Mouse (Mus musculus) hindbrain, embryonic 16.5 days (tissue): Measurements from ENCODE around the gene Elmod3. TPM values are rescaled to one million over a fixed set of nuclear protein-coding genes. Genes with fewer than 3 reads are reported as not detected.
A peak's percentile ranks its signal among the peaks of the same experiment; 100 is the strongest.
"Not testable (repeated sequence)": the region's sequence is repeated elsewhere in the genome, so short reads cannot be mapped to it uniquely, and the experiment has no call there.

ENCODE experiments used
- ATAC-seq: fragments of 200-750 bp; cut with Nextera tagmentation; 2 replicates; pipeline ENCODE4 v1.8.0; 2017; ENCODE audit warnings: moderate TSS enrichment, moderate library complexity
- H3K27ac ChIP-seq: fragments of 300-500 bp; sonication (generic); 2 replicates; pipeline ENCODE4 v1.5.1; 2014; ENCODE audit warnings: low read depth, mild to moderate bottlenecking, control low read depth, low read length, moderate library complexity
- H3K27me3 ChIP-seq: fragments of 300-500 bp; sonication (generic); replicated peaks from 2 replicates; pipeline ENCODE4 v1.6.1; 2014; ENCODE audit warnings: low read length; ENCODE audit not compliant: control insufficient read depth, insufficient read depth
- H3K36me3 ChIP-seq: fragments of 300-500 bp; sonication (generic); 2 replicates; pipeline ENCODE4 v1.6.1; 2014; ENCODE audit warnings: mild to moderate bottlenecking, low read length, moderate library complexity, mixed read lengths; ENCODE audit not compliant: control insufficient read depth, insufficient read depth
- H3K4me1 ChIP-seq: fragments of 300-500 bp; sonication (generic); 2 replicates; pipeline ENCODE4 v1.6.1; 2014; ENCODE audit warnings: low read depth, low read length; ENCODE audit not compliant: control insufficient read depth, insufficient read depth
- H3K4me2 ChIP-seq: fragments of 300-500 bp; sonication (generic); 2 replicates; pipeline ENCODE4 v1.6.1; 2014; ENCODE audit warnings: mild to moderate bottlenecking, low read length, control low read depth, moderate library complexity
- H3K4me3 ChIP-seq: fragments of 300-500 bp; sonication (generic); 2 replicates; pipeline ENCODE4 v1.5.1; 2014; ENCODE audit warnings: mild to moderate bottlenecking, low read length, control low read depth, moderate library complexity
- H3K9ac ChIP-seq: fragments of 300-500 bp; sonication (generic); 2 replicates; pipeline ENCODE4 v1.6.1; 2014; ENCODE audit warnings: low read depth, mild to moderate bottlenecking, control low read depth, low read length, moderate library complexity
- H3K9me3 ChIP-seq: fragments of 300-500 bp; sonication (generic); 2 replicates; pipeline ENCODE4 v1.6.1; 2014; ENCODE audit warnings: mild to moderate bottlenecking, low read length, moderate library complexity; ENCODE audit not compliant: control insufficient read depth
- WGBS: fragments of 180-500 bp; shearing (Covaris S2); extraction: QIAGEN DNeasy Blood & Tissue Kit; methylation state at CpG from one replicate; pipeline ENCODE4 v1.1.7; 2014; 5-methylcytosine and 5-hydroxymethylcytosine counted together
- polyA plus RNA-seq: library from polyadenylated mRNA; unstranded; fragments of >200 nt; fragmentation: Nextera tagmentation; extraction: Ambion mirVana; gene quantifications from 2 replicates; pipeline ENCODE4 v1.2.1, GENCODE M21; 2015

The Elmod3 gene
- polyA plus RNA-seq, 1 experiment from 2014 or later = 17.3 TPM

DNA sequence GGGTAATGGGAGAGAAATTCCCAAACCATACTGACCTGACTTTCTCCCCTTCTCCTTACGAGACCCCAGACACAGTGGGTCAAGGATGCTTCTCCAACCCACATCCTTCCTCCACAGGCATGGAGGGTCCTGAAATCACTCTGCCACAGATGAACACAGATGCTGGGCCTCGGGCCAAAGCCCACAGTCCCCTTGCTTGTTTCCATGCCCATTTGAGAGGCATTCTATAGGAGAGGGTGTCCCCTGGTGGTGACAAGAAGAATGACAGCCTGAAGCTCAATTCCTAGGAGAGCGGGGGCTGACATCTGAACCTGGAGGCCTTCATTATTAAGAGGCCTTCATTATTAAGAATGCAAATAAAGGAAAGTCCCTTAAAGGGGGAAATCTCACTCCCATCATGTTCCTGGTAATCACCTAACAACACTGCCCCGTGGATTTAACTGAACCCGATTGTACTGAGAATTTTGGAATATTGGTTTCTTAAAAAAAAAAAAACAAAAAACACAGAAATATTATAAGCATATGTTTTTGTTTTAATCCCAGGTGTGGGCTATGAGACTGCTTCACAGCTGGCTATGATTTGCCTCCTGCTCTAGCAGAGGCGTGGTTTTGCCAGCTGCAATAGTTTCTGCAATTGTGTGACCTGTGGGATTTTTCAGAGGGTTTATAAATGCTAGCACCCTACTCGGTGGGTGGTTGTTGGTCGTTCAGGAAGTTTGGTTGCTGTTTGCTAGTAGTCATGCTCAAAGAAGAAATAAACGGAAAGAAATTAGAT lies 64.0 kb downstream of the Elmod3 start:
- WGBS = 35% methylated on average over 9 of the region's 9 CpGs
- Histone ChIP-seq H3K4me3 (no peak overlapping the region), H3K9me3 (no peaks in the 10 kb centered on the region), H3K27me3 (no peaks in the 10 kb centered on the region), H3K9ac (no peak overlapping the region), H3K4me2 (no peak overlapping the region), H3K4me1 (peaks cover 17% of the 10 kb centered on the region), H3K27ac (peak overlapping the region; percentile 54; the same call in 1 of the 2 replicates), H3K36me3 (no peaks in the 10 kb centered on the region)
- ATAC-seq = peak; percentile 54

DNA sequence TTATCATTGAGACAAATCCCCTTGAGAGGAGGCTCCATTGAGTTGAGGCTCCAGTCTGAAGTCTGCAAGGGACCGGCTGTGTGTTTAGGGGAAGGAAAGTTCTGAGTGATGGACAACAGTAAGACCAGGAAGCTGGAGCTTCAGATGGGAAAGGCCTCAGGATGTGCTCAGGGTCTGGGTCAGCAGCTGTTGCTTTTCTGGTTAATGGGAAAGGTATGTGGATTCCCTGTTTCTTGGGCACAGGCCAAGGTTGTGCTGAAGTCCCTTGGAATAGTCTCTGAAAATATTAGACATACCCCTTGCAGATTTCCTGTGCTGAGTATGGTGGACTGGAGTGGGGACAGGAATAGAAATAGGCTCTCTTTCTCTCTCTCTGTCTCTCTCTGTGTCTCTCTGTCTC lies 64.7 kb downstream of the Elmod3 start:
- not testable (repeated sequence) for H3K9me3 ChIP-seq, H3K36me3 ChIP-seq, H3K4me2 ChIP-seq, H3K4me3 ChIP-seq, H3K9ac ChIP-seq, H3K27me3 ChIP-seq
- WGBS = 60% methylated on average over 1 of the region's 1 CpGs
- peaks cover 16% of the 10 kb centered on the region for H3K4me1 ChIP-seq
- H3K27ac ChIP-seq = peak overlapping the region; percentile 54; the same call in 1 of the 2 replicates
- ATAC-seq = 0 out of 2 replicates have a peak, but pooled peaks have one; percentile 22

DNA sequence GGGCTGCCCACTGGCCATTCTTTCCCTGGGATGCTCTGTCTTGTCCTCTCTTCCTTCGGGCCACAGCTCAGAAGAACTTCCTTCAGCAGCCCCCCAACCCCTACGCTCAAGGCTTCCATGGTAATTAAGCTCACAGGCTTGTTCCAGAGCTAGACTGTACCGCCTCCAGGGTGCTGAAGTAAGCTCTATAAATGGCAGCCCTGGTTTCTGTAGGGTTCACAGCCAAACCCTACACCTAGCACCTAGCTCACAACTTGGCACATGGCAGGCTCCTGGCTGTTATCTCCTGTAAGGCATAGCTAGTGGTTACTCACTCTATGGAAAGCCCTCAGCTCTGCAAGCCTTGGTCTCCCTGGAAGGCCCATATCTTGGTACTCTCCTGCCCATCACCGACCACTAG lies 65.6 kb downstream of the Elmod3 start:
- Histone ChIP-seq H3K4me2 (no peak overlapping the region), H3K4me1 (peaks cover 12% of the 10 kb centered on the region; the same call in 1 of the 2 replicates), H3K27me3 (no peaks in the 10 kb centered on the region), H3K9ac (no peak overlapping the region), H3K4me3 (no peak overlapping the region), H3K9me3 (no peaks in the 10 kb centered on the region), H3K36me3 (no peaks in the 10 kb centered on the region), H3K27ac (no peak overlapping the region)
- WGBS = 68% methylated on average over 4 of the region's 4 CpGs
- no peak for ATAC-seq

- Histone ChIP-seq H3K27ac (no peak overlapping the region), H3K4me1 (peaks cover 7% of the 10 kb centered on the region; the same call in 1 of the 2 replicates), H3K9me3 (no peaks in the 10 kb centered on the region), H3K4me3 (no peak overlapping the region), H3K9ac (no peak overlapping the region), H3K36me3 (no peaks in the 10 kb centered on the region), H3K4me2 (no peak overlapping the region), H3K27me3 (no peaks in the 10 kb centered on the region)
- WGBS = 80% methylated on average over 10 of the region's 10 CpGs
- no peak for ATAC-seq
Observed at GRCm38 (mm10) chr6:72528410-72529151, 69.6 kb downstream of the Elmod3 start.

DNA sequence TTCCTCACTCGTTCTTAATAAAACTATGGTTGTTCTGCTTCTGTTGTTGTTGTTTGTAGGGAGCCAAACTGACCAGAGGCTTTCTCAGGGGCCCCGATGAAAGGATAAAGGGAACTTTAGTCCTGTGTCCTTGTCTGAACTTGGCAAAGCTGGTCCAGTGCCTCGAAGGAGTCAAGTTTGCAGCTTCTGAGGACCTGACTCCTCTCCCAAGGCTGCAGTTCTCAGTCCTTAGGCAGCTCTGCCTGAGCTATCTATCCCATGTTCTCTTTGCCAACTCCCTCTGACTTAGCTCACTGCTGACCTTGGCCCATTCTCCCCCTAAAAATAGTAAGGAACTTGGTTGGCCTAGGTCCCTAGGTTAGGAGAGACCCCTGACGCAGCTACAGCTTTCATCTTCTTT lies 71.1 kb downstream of the Elmod3 start:
- no peaks in the 10 kb centered on the region for H3K27me3 ChIP-seq
- H3K9ac ChIP-seq = no peak overlapping the region
- H3K4me1 ChIP-seq = no peaks in the 10 kb centered on the region
- no peak overlapping the region for H3K4me2 ChIP-seq
- H3K36me3 ChIP-seq = no peaks in the 10 kb centered on the region
- ATAC-seq = no peak
- 90% methylated on average over 4 of the region's 4 CpGs for WGBS
- H3K27ac ChIP-seq = no peak overlapping the region
- no peak overlapping the region for H3K4me3 ChIP-seq
- no peaks in the 10 kb centered on the region for H3K9me3 ChIP-seq

- Histone ChIP-seq H3K9ac (no peak overlapping the region), H3K36me3 (no peaks in the 10 kb centered on the region), H3K27me3 (no peaks in the 10 kb centered on the region), H3K4me3 (no peak overlapping the region), H3K4me1 (peaks cover 15% of the 10 kb centered on the region), H3K9me3 (no peaks in the 10 kb centered on the region), H3K4me2 (no peak overlapping the region), H3K27ac (no peak overlapping the region)
- no peak for ATAC-seq
- 93% methylated on average over 2 of the region's 2 CpGs for WGBS
Observed at GRCm38 (mm10) chr6:72524160-72524559, 74.1 kb downstream of the Elmod3 start.

- Histone ChIP-seq H3K4me1 (peaks cover 15% of the 10 kb centered on the region), H3K4me3 (no peak overlapping the region), H3K36me3 (no peaks in the 10 kb centered on the region), H3K27ac (no peak overlapping the region), H3K9ac (no peak overlapping the region), H3K9me3 (no peaks in the 10 kb centered on the region), H3K4me2 (no peak overlapping the region), H3K27me3 (no peaks in the 10 kb centered on the region)
- WGBS = 69% methylated on average over 4 of the region's 4 CpGs
- no peak for ATAC-seq
Observed at GRCm38 (mm10) chr6:72523222-72523621, 75.0 kb downstream of the Elmod3 start.

DNA sequence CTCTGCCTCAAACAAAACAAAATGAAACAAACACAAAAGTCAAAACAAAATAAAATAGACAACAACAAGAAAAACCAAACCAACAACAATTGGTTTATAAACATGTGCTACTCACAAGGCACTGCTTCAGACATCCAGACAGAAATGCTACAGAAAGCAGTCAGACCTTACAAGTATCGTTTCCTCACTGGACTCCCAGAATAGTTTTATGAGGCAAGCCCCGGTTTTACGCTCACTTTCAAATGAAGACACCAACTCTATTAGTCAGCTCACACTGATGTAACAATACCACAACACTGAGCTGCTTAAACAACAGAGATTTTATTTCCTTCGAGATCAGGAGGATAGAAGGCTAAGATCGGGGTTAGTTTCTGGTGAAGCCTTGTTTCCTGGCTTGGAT lies 75.9 kb downstream of the Elmod3 start:
- no peak for ATAC-seq
- Histone ChIP-seq H3K4me1 (peaks cover 15% of the 10 kb centered on the region), H3K4me2 (no peak overlapping the region), H3K4me3 (no peak overlapping the region), H3K27ac (no peak overlapping the region), H3K27me3 (no peaks in the 10 kb centered on the region), H3K9me3 (no peaks in the 10 kb centered on the region), H3K36me3 (no peaks in the 10 kb centered on the region), H3K9ac (no peak overlapping the region)
- 85% methylated on average over 5 of the region's 5 CpGs for WGBS

DNA sequence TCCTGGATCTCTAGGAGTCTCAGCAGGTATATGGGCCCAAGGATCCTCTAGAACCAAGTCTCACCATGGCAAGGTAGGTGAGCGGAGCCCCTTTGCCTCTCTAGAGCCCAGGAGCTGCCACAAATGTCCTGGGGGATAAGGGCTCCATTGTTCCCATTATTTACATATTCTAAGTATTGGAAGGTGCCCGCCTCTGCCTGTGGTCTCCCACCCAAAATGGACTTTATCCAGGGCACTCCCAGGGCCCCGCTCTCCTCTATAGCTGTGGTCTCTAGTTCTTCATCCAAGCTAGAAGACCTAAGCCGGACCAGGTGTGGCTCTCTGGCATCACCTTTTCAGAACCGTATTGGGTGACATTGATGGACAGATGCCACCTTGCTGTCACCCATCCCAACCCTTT lies 76.6 kb downstream of the Elmod3 start, which contains the start of gene Sh2d6:
Gene Sh2d6, minus strand, starts transcription at position 101 of the 400 bp plus-strand sequence.
- Histone ChIP-seq H3K4me2 (no peak within 1 kb of the TSS), H3K9ac (no peak within 1 kb of the TSS), H3K27ac (peak within 1 kb of the TSS; percentile 95), H3K27me3 (no peaks in the 10 kb centered on the region), H3K4me3 (no peak within 1 kb of the TSS), H3K9me3 (no peaks in the 10 kb centered on the region), H3K36me3 (no peaks in the 10 kb centered on the region), H3K4me1 (peaks cover 15% of the 10 kb centered on the region)
- no peak for ATAC-seq
- whole genome bisulfite sequencing = 94% methylated on average over 5 of the region's 5 CpGs
